Mouse (Mus musculus): Measurements from ENCODE around the gene Fam71e1. TPM values are rescaled to one million over a fixed set of nuclear protein-coding genes. Genes with fewer than 3 reads are reported as not detected.

Gene Fam71e1
- total RNA-seq, 2 experiments from 2014 or later = 1.2 to 1.7 TPM

DNA sequence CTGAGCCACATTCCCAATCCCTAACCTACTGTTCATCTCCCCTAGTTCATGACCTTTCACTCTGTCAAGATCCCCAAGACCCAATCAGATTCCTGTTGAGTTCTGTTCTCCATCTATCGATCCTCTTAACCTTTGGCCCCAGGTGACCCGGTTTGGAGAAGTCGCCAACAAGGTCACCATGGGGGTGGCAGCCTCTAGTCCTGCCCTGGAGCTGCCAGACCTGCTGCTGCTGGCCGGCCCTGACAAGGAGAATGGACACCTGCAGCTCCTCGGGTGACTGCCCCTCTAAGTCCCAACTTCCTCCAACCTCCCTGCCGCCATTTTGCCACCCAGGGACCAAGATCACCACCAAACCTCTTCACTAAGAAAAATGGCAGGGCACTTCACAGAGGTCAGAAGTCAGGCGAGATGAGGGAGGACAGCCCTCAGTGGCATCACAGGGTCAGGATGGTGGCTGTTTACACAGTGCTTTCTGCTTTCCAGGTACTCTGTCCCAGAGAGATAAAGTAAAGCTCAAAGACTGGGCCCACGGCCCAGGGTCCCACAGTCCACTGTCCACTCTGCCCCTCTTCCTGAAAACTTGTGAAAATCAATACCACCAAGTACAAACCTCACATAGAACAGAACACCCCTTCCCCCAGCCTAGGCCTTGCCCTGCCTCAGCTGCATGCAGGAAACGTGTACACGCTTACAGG, 1.1 kb downstream of the Fam71e1 start:
- ATAC-seq (replicated peaks; ENCODE audit: poor library complexity) = no peak

DNA sequence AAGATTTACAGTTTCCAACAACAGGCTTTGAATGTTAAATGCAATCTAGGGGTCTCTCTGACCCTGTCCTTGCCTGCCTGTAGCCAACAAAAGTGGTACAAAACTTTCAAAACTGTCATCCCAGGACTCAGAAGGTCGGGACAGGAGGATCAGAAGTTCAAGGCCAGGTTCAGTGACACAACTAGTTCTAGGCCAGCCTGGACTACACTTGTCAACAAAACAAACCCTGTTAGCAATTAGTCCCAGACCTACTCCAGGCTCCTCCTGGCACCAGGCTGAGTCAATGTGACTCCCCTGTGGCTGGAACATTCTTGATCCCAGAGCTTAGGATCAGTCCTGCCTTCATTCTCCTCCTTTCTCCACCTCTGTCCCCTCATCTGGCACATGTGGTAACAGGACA, 2.5 kb downstream of the Fam71e1 start:
- no peak for ATAC-seq (replicated peaks; ENCODE audit: poor library complexity)

DNA sequence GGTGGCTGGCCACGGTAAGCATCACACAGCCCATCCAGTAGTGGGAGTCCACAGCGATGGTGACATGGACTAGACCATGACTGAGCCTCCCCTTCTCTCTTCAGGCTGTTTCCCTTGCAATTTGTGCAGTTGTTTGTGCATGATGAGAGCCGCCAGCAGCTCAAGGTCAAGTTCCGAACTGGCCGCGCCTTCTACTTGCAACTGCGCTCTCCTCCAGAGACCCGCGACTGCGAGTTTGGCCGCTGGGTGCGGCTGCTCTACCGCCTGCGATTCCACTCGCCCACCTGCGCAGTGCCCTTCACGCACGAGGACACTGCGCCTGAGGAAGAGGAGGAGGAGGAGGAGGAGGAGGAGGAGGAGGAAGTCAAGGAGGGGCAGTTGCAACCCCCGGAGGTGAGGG, 3.7 kb downstream of the Fam71e1 start:
- no peak for ATAC-seq (replicated peaks; ENCODE audit: poor library complexity)

DNA sequence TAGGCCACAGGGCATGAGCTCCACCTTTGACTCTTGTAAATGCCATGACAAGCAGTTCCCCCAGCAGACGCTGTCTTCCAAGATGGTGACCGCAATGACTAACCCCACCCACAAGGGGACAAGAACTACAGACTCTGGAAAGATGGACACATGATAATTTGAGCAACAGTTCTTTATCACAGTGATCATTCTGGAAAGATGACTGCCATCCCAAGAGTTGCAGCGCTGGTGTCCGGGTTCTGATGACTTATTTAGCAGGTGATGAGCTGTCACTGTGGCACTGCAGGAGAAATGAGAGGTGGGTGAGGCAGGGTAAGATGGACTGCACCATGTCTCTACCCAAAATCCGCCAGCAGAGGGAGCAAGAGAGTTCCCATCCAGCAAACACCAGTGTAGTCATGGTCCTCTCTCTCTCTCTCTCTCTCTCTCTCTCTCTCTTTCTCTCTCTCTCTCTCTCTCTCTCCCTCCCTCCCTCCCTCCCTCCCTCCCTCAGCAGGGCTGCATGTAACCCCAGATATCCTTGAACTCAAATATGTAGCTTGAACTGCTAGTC, 5.3 kb downstream of the Fam71e1 start:
- ATAC-seq (replicated peaks; ENCODE audit: poor library complexity) = peak; percentile 91

DNA sequence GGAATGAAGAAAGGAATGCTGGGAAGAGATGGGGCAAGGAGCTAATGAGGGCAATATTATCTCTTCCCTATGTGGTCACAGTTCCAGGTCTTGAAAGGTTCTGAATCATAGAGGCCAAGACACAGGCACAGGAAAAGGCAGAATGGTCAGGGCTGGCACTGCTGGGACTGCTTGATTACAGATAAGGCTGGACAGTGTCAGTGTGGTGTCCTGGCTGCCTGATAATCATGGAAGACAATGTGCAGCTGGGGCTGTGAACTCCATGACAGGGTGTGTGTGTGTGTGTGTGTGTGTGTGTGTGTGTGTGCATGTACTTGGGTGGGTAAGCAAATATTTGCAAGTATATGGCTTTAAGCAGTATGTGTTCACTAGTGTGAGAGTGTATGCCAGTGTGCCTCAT, 11.1 kb downstream of the Fam71e1 start:
- ATAC-seq (replicated peaks; ENCODE audit: poor library complexity) = no peak

DNA sequence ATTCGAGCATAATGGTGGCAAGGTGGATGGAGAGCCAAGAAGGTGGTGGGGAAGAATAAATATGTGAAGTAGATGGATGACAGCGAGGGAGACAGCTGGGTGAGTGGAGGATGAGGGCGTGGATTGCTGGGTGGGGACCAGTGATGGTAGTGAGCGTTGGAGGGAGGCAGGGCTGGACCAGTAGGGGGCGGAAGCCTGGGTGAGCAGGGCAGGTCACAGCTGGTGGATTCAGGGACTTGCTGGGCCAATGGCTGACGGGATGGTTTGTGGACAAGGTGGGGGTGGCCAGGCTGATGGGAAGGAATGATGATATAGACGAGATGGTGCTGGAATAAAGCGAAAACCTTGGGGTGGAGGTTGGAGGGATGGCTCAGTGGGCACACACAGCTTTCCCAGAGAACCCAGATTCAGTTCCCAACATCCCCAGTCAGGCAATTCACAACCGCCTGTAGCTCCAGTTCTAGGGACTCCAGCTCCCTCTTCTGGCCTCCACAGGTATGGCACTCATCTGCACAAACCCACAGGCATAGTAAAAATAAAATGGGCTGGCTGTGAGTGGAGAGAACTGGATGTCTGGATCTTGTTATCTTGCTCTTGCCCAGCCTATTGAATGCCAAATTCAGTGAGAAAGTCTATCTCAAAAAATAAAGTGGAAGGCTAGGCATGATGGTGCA, 23.0 kb downstream of the Fam71e1 start:
- ATAC-seq (replicated peaks; ENCODE audit: poor library complexity) = peak; percentile 51

DNA sequence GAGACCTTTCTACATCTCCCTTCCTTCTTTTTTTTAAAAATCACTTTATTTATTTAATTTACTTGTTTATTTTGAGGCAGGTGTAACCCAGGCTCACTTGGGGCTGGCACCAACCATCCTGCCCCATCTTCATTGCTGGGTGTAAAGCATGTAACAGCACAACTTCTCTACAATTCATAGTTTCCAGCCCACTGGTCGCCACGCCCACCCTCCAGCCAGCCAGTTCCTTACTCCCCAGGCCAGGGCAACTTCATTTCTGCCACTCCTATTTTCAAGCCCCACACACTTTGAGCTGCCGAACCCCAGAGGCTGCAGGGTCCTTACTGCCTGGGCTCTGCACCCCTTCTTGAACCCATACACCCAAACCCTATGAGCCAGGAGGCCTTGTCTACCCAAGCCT, 24.6 kb downstream of the Fam71e1 start:
- ATAC-seq (replicated peaks; ENCODE audit: poor library complexity) = no peak

DNA sequence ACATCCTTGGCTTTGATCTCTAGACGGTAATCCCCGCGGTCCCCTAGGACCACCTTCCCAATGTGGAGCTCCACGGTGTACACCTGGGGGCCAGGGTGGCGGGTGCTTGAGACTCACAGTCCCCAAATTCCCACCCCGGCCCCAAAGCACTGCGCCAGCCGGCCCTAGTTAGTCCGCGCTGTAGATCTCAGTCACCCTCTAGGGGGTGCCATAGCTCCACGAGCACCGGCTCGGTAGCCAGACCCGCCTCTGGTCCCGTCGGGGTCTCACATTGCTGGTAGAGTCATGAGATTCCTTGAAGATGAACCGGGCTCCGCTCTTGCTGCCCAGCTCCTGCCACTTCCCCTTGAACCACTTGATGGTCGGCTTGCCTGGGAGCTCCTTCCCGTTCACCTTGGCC, 25.3 kb downstream of the Fam71e1 start:
- peak; percentile 82 for ATAC-seq (replicated peaks; ENCODE audit: poor library complexity)

DNA sequence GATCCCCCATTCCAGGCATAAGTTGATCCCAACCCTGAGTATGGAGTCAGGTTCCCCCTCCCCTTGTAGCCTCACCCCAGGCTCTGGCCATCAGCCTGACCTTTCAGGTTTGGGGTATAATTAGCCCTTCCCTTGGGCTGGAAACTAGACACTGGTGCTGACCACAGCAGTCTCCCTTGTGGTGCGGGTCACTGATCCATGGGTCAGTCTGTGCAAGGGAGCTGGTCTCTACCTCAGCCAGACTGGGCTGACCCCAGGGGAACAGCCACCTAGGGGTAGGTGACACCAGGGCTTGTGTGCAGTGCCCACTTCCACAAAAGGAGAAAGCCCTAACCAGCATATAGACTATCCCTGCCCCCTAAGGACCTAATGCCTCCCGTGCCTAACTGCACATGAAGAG, 26.7 kb downstream of the Fam71e1 start:
- no peak for ATAC-seq (replicated peaks; ENCODE audit: poor library complexity)

DNA sequence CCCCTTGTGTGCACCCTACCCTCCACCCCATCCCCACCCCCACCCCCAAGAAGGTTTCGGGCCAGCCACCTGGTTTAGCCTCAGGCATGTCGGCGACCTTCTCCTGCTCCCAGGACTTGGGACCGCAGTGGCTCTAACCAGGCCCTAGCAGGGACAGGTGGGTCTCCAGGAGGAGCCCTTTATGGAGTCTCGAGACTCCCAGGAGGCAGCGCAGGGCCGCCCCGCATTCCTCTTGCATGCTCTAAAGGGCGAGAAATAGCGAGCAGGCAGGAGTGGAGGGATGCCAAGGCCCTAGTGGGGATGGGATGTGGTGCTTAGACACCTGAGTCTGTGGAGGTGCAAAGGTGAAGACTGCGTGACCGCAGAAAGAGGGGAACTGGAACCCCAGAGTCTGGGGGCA, 28.1 kb downstream of the Fam71e1 start, which contains the start of gene Mybpc2:
TSS of gene Mybpc2 (minus strand) at position 155 of the 400 bp plus-strand sequence.
- ATAC-seq (replicated peaks; ENCODE audit: poor library complexity) = no peak

DNA sequence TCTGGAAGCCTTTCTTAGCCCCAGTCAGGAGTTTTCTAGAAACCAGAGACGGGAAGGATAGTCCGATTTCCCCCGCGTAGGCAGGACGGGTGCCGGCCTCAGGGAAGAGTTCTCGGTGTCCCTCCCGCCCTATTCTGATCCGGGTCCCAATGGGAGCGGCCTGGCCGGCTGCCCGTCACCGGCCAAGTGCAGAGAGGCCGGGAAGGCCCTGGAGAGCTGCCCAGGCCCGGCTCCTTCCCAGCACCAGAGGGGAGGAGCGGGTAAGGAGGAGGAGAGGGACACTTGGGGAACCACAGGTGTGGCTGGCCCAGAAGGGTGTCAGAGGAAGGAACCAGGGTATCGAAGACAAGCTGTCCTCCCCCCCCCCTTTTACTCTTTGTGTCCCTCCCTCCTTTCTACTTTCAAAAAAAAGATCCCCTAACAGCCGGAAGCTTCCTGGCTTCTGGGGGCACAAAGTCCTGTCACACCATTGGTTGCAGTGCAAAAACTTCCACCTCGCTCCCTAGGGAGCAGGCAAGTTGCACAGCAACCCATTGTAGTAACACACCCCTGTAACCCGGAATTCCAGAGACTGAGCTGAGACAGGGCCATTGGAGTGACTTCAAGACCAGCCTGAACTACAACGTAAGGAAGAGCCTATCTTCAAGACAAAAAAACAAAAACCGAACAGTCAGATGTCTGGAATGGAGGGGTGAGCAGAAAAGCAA, 28.9 kb downstream of the Fam71e1 start:
- no peak for ATAC-seq (replicated peaks; ENCODE audit: poor library complexity)

DNA sequence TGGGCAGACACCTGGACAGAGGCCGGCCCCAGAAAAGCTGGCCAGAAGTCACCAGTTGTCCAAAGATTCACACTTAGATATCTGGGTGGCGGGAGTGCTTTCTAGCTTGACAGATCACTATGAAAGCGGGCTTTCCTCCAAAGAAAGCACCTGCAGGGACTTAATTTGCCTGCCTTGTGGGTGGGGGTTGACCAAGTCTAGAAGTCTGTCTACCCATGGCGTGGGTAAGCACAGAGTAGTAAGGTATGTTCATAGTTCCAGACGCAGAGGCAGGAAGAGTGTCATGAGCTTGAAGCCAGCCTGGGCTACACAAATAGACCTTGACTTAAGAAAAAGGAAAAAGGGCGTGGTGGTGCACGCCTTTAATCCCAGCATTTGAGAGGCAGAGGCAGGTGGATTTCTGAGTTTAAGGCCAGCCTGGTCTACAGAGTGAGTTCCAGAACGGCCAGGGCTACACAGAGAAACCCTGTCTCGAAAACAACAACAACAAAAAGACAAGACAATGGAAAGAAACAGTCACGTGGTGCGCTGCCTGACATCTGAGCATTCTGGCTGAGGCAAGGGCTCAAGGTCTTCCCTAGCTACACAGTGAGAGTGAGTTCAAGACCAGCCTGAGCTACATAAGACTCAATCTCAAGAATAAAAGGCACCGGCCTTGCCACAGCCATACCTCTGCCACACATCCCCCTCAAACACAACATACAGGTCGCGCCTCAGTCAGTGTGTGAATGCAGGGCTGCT, 30.2 kb downstream of the Fam71e1 start:
- ATAC-seq (replicated peaks; ENCODE audit: poor library complexity) = no peak

DNA sequence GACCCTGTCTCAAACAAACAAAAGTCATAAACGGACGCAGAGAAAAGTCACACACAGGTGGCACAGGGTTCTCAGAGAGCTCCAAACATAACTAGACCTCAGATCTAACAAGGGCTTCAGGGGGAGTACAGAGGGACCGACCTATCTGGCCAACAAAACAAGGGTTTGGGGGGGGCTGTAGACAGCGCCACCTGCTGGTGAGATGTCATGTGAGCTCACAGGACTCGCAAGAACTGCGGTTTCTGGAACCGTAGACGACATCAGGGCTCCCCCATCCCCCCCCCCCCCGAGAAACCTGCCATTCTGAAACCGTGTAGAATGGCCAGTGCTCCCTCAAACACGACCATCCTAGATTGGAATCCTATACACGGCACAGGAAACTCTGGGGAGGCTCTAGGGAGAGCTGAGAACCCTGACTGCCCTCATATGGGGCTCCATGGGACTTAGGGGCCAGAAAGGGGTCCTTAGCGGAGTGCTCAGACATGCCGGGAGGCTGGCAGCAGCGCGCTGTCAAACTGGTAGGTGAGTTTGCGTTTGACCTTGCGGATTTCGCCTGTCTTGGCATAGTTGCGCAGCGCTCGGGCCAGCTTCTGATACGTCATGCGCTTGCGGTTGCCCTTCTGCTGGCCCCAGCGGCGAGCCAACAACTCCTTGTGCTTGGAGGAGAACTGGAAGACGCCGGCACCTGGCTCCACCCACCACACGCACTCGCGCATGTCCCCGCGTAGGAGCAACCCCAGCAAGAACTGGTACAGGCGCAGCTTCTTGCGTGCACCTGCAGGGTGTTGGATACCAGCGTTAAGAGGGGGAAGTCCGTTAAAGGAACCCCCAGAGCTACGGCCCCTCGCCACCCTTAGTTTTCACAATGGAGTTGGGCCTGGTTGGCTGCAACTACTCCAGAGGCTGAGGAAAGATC, 31.4 kb downstream of the Fam71e1 start:
- peak; percentile 88 for ATAC-seq (replicated peaks; ENCODE audit: poor library complexity)

DNA sequence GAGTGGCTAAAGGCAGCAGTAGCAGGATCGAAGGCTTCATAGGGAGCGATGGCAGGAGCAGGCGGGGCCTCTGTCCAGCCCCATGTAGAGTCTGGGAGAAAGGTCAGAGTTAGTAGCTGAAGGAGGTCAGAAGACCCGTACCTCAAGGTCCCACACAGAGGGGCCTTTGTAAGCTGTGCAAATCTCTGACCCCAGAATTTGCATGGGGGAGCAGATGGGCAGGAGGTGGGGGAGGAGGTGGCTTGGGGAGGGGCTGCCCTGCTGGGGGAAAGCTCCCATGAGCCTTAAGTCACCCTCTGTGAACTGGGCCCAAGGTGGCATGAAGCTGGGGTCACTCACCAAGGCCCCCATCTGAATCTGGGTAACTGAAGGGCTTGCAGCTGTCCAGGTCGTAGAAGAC, 33.1 kb downstream of the Fam71e1 start:
- ATAC-seq (replicated peaks; ENCODE audit: poor library complexity) = no peak

DNA sequence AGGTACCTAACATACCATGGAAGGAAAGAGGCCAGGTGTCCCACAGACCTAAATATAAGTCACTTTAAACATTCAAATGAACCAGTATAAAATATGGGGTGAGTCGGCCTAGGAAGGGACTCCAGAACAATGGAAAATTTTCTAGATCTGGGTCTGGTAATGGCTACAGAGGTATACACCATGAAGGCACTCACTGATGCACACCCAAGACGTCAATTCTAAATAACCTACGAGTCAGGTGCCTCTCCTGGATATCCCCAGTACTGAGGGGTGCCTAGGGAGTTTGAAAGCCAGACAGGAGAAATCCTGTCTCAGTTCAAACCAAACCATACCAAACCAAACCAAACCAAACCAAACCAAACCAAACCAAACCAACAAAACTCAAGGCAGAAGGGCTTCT, 34.1 kb downstream of the Fam71e1 start:
- ATAC-seq (replicated peaks; ENCODE audit: poor library complexity) = no peak

DNA sequence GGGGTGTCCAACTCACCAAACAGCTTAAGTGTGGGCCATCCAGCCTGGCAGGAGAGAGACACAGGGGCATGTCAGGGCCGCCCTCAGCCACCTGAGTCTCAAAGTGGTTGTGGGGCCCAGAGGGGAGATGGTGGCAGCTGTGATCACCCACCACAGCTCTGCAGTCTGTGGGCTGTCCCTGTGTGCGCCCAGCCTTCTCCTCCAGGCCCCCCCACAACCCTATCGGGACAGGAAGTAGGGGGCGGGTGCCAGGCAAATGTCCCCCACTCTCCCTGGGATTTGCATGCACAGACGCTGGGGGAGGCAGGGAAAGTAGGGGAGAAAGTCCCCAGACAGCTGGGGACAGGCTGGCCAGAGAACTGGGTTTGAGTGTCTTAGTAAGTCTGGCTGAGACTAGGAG, 34.8 kb downstream of the Fam71e1 start:
- no peak for ATAC-seq (replicated peaks; ENCODE audit: poor library complexity)

DNA sequence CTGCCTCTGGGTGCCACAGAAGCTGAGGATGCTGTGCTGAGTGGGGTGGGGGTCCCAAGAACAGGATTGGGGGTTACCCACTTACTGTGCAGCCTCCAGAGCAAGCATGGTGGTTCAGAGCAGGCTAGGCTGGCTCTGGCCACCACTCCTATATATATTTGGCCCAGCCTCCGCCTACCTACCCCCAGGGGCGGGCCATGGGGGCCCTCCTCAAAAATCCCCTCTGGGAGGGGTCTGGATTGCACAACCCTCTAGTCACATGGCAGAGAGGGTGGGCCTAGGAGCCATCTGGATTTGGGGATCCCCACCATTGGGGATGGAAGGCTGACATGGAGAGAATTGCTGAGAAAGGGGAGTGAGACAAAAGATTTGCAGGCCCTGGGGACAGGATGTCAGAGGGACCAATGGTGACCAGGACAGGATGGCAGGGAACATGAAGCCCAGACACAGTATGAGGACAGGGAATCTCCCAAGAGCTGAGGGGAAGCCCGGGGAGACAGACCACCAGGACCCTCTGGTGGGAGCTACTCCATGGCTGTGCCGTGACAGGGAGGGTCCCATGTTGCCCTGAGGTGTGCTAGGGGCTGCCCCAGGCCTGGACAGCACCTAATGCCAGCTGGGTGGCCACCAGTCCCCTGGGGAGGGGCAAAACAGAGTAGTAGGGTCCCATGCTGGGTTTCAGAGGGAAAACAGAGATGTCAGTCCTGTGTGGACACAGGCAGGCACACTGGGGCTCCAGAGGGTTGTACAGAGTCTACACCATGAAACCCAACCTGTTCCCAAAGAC, 35.8 kb downstream of the Fam71e1 start, which contains the start of gene Spib:
TSS of gene Spib (minus strand) at position 126 of the 787 bp plus-strand sequence.
- no peak for ATAC-seq (replicated peaks; ENCODE audit: poor library complexity)

DNA sequence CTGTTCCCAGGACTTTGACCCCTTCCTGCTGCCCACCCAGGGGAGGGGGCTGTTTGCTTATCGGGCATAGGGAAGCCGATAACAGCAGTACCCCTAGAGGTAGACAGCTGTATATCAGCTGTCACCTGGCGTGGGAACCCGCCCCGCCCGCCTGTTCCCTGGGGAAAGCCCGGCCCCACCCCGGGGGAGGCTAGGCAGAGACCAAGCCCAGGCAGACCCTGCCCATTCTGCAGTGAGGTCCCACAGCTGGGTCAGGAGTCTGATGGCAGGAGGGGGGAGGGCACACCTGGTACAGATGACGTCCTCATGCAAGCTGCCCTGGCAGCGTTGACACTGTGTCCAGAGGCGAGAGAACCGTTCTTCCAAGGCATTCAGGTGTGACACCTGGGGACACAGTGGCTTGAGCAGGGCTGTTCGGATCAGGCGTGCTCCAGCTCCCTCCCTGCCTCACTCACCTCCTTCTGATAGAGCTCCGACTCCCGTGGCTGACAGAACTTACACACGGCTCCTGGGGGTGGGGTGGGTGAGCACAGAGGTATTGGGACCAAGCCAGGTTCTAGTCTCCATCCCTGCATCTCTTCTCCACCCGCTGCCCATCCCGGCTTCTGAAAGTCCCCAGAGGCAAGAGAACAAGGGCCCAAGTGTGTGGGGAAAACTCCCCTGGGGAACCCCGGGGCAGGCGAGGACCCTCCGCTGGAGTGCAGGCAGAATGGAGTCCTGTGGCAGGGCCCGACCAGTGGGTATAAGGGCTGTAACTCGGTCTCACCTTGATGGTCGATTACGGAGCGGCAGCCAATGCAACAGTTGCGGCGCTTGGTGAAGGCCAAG, 36.8 kb downstream of the Fam71e1 start:
- no peak for ATAC-seq (replicated peaks; ENCODE audit: poor library complexity)

All from megakaryocyte progenitor cell, adult 5-6 weeks (primary cell).